Comparison of ENCODE assay signal across 13 mouse cellular contexts in genomic region chr13:111856786-111857455, GRCm38 (mm10). TPM values are rescaled to one million over a fixed set of nuclear protein-coding genes. Genes with fewer than 3 reads are reported as not detected.
DNase-seq lines count a peak whose midpoint lies in the region; ATAC-seq and TF ChIP-seq lines count a peak whose summit lies in the region.
"Had no signal": no experiment of that assay in that cellular context is flagged by ENCODE, and none has a peak within 500 bp of the region (broad histone marks: within the 10 kb centered on the region; RNA-seq: fewer than 3 reads in every experiment).

No protein-coding gene starts in this region.

- peak; percentile 17 for DNase-seq in adrenal gland, postnatal 14 days
- no peak for DNase-seq in adrenal gland, postnatal 4 days (ENCODE audit: low spot score in 2 of 2)
- no peak for DNase-seq in thymus, adult 2 months
- no peak for DNase-seq in MN1 (ENCODE audit: low spot score)
- DNase-seq: cerebellum, adult 11-12 months; gastrocnemius, postnatal 25 days had no signal

- H3K4me2 ChIP-seq in intestine, embryonic 16.5 days (ENCODE audit: low read depth, low read length) = no peak overlapping the region
- no peak overlapping the region for H3K4me2 ChIP-seq in intestine, postnatal 0 days (replicated peaks; ENCODE audit: low read depth)
- H3K4me2 ChIP-seq in lung, embryonic 15.5 days = no peak overlapping the region; the same call in 1 of the 2 replicates
- H3K4me2 ChIP-seq: intestine, embryonic 15.5 days had no signal

- TF ChIP-seq POLR2A in embryonic fibroblast, embryonic 13.5 days (IDR thresholded peaks at IDR 0.05; ENCODE audit: low read depth, low read length) = no peak
- no peak for TF ChIP-seq POLR2A in thymus, adult 2 months (IDR thresholded peaks at IDR 0.05; ENCODE audit: control insufficient read depth, extremely low read depth, insufficient read depth, low read length, poor library complexity)

- peak overlapping the region; percentile 14 for H3K27ac ChIP-seq in intestine, embryonic 16.5 days (ENCODE audit: low read length)
- no peak overlapping the region for H3K27ac ChIP-seq in intestine, postnatal 0 days (ENCODE audit: low read depth, low read length)
- 0 out of 2 replicates have a peak overlapping the region, but pooled peaks have one; percentile 36 for H3K27ac ChIP-seq in embryonic fibroblast, embryonic 13.5 days (ENCODE audit: insufficient read depth, low read length)
- H3K27ac ChIP-seq in lung, embryonic 15.5 days = peak overlapping the region; percentile 83
- no peak overlapping the region for H3K27ac ChIP-seq in thymus, adult 2 months (ENCODE audit: control insufficient read depth, insufficient read depth, low read length)
- H3K27ac ChIP-seq: forebrain, embryonic 10.5 days; intestine, embryonic 15.5 days had no signal

- ATAC-seq in intestine, embryonic 16.5 days = no peak
- no peak for ATAC-seq in intestine, postnatal 0 days
- ATAC-seq in lung, embryonic 15.5 days (ENCODE audit: borderline replicate concordance, extremely low read depth, low FRiP score, low TSS enrichment) = peak; percentile 86; the same call in 1 of the 2 replicates
- ATAC-seq: intestine, embryonic 15.5 days had no signal

- H3K9ac ChIP-seq in intestine, embryonic 16.5 days (ENCODE audit: low read depth, low read length) = no peak overlapping the region
- H3K9ac ChIP-seq in intestine, postnatal 0 days (ENCODE audit: low read depth, low read length) = no peak overlapping the region
- H3K9ac ChIP-seq in lung, embryonic 15.5 days = no peak overlapping the region
- H3K9ac ChIP-seq: intestine, embryonic 15.5 days had no signal

- 60% methylated on average over 7 of the region's 7 CpGs for WGBS in intestine, embryonic 16.5 days
- WGBS in intestine, postnatal 0 days = 66% methylated on average over 7 of the region's 7 CpGs
- WGBS in lung, embryonic 15.5 days = 37% methylated on average over 7 of the region's 7 CpGs
- WGBS in thymus, adult 2 months = 94% methylated on average over 7 of the region's 7 CpGs

- H3K9me3 ChIP-seq in intestine, embryonic 16.5 days (ENCODE audit: control insufficient read depth, low read length) = no peaks in the 10 kb centered on the region
- H3K9me3 ChIP-seq in intestine, postnatal 0 days (ENCODE audit: control insufficient read depth) = no peaks in the 10 kb centered on the region
- H3K9me3 ChIP-seq in lung, embryonic 15.5 days = no peaks in the 10 kb centered on the region
- H3K9me3 ChIP-seq: intestine, embryonic 15.5 days had no signal

- no peak for TF ChIP-seq CTCF in intestine, postnatal 0 days (IDR thresholded peaks at IDR 0.05; ENCODE audit: low read depth)
- TF ChIP-seq CTCF in embryonic fibroblast, embryonic 13.5 days (IDR thresholded peaks at IDR 0.05; ENCODE audit: borderline replicate concordance, insufficient read depth, low read length) = no peak
- TF ChIP-seq CTCF in thymus, adult 2 months (IDR thresholded peaks at IDR 0.05; ENCODE audit: borderline replicate concordance, control insufficient read depth, extremely low read depth, insufficient read depth, low read length, poor library complexity) = no peak

- no peak overlapping the region for H3K4me3 ChIP-seq in intestine, embryonic 16.5 days (ENCODE audit: low read length)
- H3K4me3 ChIP-seq in intestine, postnatal 0 days (ENCODE audit: low read depth, low read length) = no peak overlapping the region
- no peak overlapping the region for H3K4me3 ChIP-seq in embryonic fibroblast, embryonic 13.5 days (ENCODE audit: insufficient read depth, low read length)
- H3K4me3 ChIP-seq in lung, embryonic 15.5 days = no peak overlapping the region
- no peak overlapping the region for H3K4me3 ChIP-seq in thymus, adult 2 months (ENCODE audit: control insufficient read depth, insufficient read depth, low read length)
- H3K4me3 ChIP-seq: forebrain, embryonic 10.5 days; intestine, embryonic 15.5 days; myocyte had no signal

- no peaks in the 10 kb centered on the region for H3K27me3 ChIP-seq in intestine, embryonic 16.5 days (replicated peaks; ENCODE audit: control insufficient read depth, insufficient read depth, low read length)
- no peaks in the 10 kb centered on the region for H3K27me3 ChIP-seq in intestine, postnatal 0 days (replicated peaks; ENCODE audit: control insufficient read depth, insufficient read depth, low read length)
- no peaks in the 10 kb centered on the region for H3K27me3 ChIP-seq in lung, embryonic 15.5 days
- no peaks in the 10 kb centered on the region for H3K27me3 ChIP-seq in thymus, adult 2 months (ENCODE audit: control insufficient read depth, insufficient read depth, low read length)
- H3K27me3 ChIP-seq: intestine, embryonic 15.5 days had no signal

- no peaks in the 10 kb centered on the region for H3K36me3 ChIP-seq in intestine, embryonic 16.5 days (ENCODE audit: control insufficient read depth, insufficient read depth, low read length)
- no peaks in the 10 kb centered on the region for H3K36me3 ChIP-seq in intestine, postnatal 0 days (ENCODE audit: control insufficient read depth, insufficient read depth)
- H3K36me3 ChIP-seq in lung, embryonic 15.5 days = no peaks in the 10 kb centered on the region
- no peaks in the 10 kb centered on the region for H3K36me3 ChIP-seq in thymus, adult 2 months (ENCODE audit: control insufficient read depth, insufficient read depth, low read length)
- H3K36me3 ChIP-seq: forebrain, embryonic 10.5 days; intestine, embryonic 15.5 days had no signal

- H3K4me1 ChIP-seq in intestine, embryonic 16.5 days (ENCODE audit: control insufficient read depth, insufficient read depth, low read length) = peaks cover 4% of the 10 kb centered on the region; the same call in 1 of the 2 replicates
- H3K4me1 ChIP-seq in intestine, postnatal 0 days (replicated peaks; ENCODE audit: control insufficient read depth, insufficient read depth, low read length) = no peaks in the 10 kb centered on the region
- H3K4me1 ChIP-seq in embryonic fibroblast, embryonic 13.5 days (ENCODE audit: control insufficient read depth, insufficient read depth, low read length) = no peaks in the 10 kb centered on the region
- H3K4me1 ChIP-seq in lung, embryonic 15.5 days = peaks cover 15% of the 10 kb centered on the region; the same call in 1 of the 2 replicates
- H3K4me1 ChIP-seq in thymus, adult 2 months (replicated peaks; ENCODE audit: control insufficient read depth, insufficient read depth, low read length) = peaks cover 4% of the 10 kb centered on the region; the same call in 1 of the 2 replicates
- H3K4me1 ChIP-seq: forebrain, embryonic 10.5 days; intestine, embryonic 15.5 days had no signal

RNA-seq across cellular contexts. Expression of gene Map3k1, which starts 48.1 kb away (rescaled TPM):
- total RNA-seq in adrenal gland, postnatal 14 days (2021) = 60.4 and 62.0 TPM in 2 replicates
- 10 to 100 TPM; 82.1 to 87.5 TPM for total RNA-seq in adrenal gland, postnatal 4 days (2021)
- polyA plus RNA-seq in intestine, embryonic 16.5 days (2015; fragmentation: Nextera tagmentation; extraction: Ambion mirVana) = 20.5 and 21.8 TPM in 2 replicates
- 11.8 and 14.6 TPM in 2 replicates for polyA plus RNA-seq in intestine, postnatal 0 days (2015; fragmentation: Nextera tagmentation; extraction: Ambion mirVana)
- polyA plus RNA-seq in embryonic fibroblast, embryonic 13.5 days (2011; ENCODE audit: insufficient read length, low read depth, missing spikeins) = 4.9 and 7.0 TPM in 2 replicates
- polyA plus RNA-seq in lung, embryonic 15.5 days (2015; fragmentation: Nextera tagmentation; extraction: Ambion mirVana) = 27.5 and 28.6 TPM in 2 replicates
- polyA plus RNA-seq in thymus, adult 2 months (2012; rRNA removed) = 47.2 and 54.9 TPM in 2 replicates

Comparison
In these comparisons a context has a peak if more than half of its experiments do, and no peak if none do; other contexts are left out.
1. H3K27ac ChIP-seq: peak in intestine, embryonic 16.5 days (single experiment), embryonic fibroblast, embryonic 13.5 days (single experiment) and lung, embryonic 15.5 days (single experiment); none in intestine, postnatal 0 days (single experiment) and thymus, adult 2 months (single experiment).